Mouse (Mus musculus) MEL (cell line): ENCODE data around the gene Ap2b1.

Experiments used
- CTCF ChIP-seq, 3 experiments: IDR thresholded peaks in 2 of 3; conservative IDR thresholded peaks in 1 of 3; 2 replicates each; pipeline ENCODE4 v1.5.1; 2011 to 2012; ENCODE audit warnings: low read length in 3 of 3, low read depth in 2 of 3, mild to moderate bottlenecking in 2 of 3, improper control_type of control experiment in 1 of 3, inconsistent platforms in 1 of 3, mixed read lengths in 1 of 3, moderate library complexity in 1 of 3; ENCODE audit not compliant: control insufficient read depth in 1 of 3, insufficient read depth in 1 of 3, poor library complexity in 1 of 3, severe bottlenecking in 1 of 3
- GABPA ChIP-seq: IDR thresholded peaks from 2 replicates; pipeline ENCODE4 v1.6.1; 2012; ENCODE audit warnings: low read depth, mild to moderate bottlenecking, inconsistent platforms, low read length, improper control_type of control experiment, moderate library complexity
- KAT2A ChIP-seq: conservative IDR thresholded peaks from 2 replicates; pipeline ENCODE4 v1.6.1; 2012; ENCODE audit warnings: low read depth, low read length, improper control_type of control experiment, inconsistent platforms
- POLR2A ChIP-seq, 2 experiments: IDR thresholded peaks; 2 replicates each; pipeline ENCODE4 v1.6.1; 2011 to 2012; ENCODE audit warnings: low read length in 2 of 2, mild to moderate bottlenecking in 2 of 2, control low read depth in 1 of 2, improper control_type of control experiment in 1 of 2, low read depth in 1 of 2, moderate library complexity in 1 of 2; ENCODE audit not compliant: control insufficient read depth in 1 of 2, insufficient read depth in 1 of 2, poor library complexity in 1 of 2

DNA sequence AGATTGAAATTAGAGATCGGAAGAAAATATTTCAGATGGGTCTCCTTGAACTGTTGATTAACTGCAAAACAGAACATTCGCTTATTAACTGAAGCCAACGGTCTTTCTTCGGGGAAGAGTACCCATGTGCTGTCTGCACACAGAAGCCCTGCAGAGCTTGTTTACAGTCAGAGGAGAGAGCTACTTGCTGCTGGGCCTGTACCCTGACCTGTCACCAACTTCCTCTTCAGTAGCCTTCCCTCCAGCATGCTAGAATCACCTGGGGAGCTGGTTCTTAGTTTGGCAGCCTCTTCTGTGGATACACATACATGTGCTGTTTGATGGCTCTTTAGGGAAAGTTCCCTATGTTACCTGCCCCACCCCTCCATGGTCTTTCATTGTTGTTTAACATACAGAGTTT is 13.2 kb upstream of the Ap2b1 start:
- TF ChIP-seq POLR2A (IDR thresholded peaks at IDR 0.05; ENCODE audit: control insufficient read depth in 1 of 2, insufficient read depth in 1 of 2, low read depth in 1 of 2, low read length in 2 of 2, poor library complexity in 1 of 2) = no peak
- no peak for TF ChIP-seq GABPA
- no peak for TF ChIP-seq CTCF (IDR thresholded peaks at IDR 0.05 in 2 of 3, conservative IDR thresholded peaks at IDR 0.05 in 1 of 3; ENCODE audit: control insufficient read depth in 1 of 3, insufficient read depth in 1 of 3, low read depth in 2 of 3, low read length in 3 of 3, poor library complexity in 1 of 3, severe bottlenecking in 1 of 3)
- no peak for TF ChIP-seq KAT2A
